Mouse (Mus musculus) layer of hippocampus, adult 11-12 months (tissue): Measurements from ENCODE around the gene Vmn1r188.
"Not testable (repeated sequence)": the region's sequence is repeated elsewhere in the genome, so short reads cannot be mapped to it uniquely, and the experiment has no call there.

Experiments used
- DNase-seq: peaks from one replicate; pipeline ENCODE4 v3.0.0; 2022; ENCODE audit warnings: low spot score

Vmn1r188 gene

GRCm38 (mm10) chr13:22049737-22050440 is 34.4 kb upstream of the Vmn1r188 start:
- DNase-seq: no peak

DNA sequence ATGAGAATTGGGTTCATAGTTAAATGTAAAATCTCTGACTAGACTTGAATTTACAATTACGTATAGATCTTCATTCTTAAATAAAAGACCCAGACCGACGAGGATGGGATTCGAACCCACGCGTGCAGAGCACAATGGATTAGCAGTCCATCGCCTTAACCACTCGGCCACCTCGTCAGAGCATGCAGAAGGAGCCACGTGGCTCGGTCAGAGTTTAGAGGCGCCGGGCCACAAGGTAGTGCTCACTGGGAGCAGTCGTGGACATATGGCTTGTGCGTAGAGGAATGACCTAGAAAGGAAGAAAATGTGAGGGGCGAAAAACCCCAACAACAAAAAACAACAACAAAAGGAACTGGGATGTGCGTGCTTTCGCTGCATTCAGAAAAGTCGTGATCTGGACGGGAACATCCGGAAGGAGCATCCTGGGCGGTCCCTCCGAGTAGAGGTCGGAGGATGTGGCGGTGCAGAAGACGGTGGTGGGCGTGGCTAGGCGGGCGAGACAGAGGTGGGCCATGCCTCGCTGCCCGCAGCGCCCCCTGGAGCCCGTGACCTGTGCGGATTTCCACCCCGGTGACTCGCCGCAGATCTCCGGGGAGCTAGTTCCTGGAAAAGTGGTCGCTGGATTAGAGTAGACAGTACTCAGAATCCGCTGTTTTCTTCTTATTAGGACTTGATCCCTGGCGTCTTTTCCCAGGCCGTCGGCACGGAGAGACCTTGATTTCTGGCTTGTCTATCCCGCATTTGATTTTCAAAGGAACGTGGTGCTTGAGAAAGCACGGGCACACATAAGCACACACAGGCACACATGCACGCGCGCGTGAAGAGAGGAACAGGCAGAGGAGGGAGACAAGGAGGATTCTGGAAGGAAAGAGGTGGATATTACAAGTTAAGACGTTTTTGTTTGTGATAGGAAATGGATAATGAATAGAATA is 33.4 kb upstream of the Vmn1r188 start:
- DNase-seq: peak; percentile 87

DNA sequence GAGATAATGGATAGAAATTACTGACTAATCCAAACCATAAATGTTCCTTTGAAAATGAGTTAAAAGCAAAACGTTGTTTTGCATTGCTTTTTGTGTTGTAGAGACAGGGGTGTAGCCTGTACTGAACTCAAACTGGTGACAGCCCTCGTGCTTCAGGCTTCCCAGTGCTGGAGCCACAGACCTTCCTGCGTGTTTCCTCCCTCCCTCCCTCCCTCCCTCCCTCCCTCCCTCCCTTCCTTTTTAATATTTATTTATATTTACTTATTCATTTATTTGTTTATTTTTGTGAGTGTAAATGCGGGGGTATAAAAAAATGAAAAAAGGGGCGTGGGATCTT is 32.7 kb upstream of the Vmn1r188 start:
- no peak for DNase-seq

DNA sequence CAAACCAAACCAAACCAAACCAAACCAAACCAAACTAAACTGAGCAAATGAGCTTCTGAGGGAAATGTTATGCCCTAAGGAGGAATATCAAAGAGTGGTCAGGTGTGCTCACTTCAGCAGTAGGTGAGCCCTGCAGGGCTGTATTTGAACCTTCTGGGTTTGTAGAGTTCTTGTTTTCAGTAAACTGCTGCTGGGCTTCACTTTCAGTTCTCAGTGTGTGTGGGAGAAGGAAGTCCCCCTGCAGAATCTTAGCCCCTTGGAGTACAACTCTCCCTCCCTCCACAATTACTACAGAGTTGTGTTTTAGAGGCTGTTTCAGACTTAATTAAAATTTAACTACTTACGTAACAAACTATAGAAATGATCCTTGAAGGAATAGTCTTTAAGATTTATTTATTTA is 30.5 kb upstream of the Vmn1r188 start:
- no peak for DNase-seq

DNA sequence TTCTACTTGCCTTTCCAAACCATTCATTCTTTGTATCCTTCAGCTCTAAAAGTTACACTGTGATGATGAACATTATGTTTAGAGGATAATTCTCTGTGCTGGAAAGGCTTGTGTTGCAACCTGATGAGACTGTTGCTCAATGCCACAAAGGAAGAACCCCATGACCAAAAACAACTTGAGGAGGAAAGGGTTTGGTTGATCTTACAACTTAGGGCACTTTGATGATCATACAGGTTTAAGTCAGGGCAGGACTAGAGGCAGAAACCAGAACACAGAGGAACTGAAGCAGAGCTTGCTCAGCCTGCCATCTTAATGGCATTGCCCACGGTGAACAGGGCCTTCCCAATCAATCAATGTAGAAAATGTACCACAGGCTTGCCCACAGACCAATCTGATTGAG is 22.8 kb upstream of the Vmn1r188 start:
- no peak for DNase-seq

DNA sequence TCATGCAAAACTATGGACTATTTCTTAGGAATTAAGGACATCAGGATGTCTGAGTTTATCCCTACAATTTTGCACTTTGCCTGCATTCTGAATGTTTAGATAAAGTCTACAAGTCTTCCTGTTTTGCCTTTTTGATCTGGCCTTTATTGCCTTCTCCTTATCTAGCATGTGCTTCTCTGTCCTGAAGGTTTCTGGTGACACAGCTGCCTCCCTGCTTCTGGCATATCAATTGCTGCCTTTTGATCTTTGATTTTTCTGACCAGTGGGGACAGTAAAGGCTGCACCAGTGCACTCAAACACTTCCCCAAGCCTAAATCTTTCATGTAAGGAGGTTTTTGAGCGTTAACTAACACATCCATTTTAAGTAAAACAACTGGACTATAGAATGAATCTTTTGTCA is 20.8 kb upstream of the Vmn1r188 start:
- no peak for DNase-seq

DNA sequence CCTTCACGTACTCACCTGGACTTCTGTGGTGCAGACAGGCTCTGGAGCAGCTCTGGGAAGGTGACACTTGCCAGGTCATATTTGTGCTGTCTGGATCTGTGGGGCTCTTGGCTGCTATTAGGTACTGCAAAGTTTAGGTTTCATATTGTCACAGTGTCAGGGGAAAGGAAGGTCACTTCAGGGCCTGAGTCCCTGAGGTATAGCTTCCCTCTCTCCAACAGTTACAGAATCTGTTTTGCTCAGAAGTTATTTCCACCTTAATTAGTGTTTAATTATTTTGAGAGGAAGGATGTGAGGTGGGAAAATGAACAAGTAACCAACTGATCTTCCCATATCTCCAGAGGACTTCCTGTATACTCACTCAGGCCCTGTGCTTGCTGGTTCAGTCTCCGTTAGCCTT is 21.5 kb downstream of the Vmn1r188 start, which contains the start of gene Vmn1r189:
Gene Vmn1r189, minus strand, starts transcription at position 101 of the 400 bp plus-strand sequence.
- not testable (repeated sequence) for DNase-seq

- DNase-seq: not testable (repeated sequence)
Measured at GRCm38 (mm10) chr13:22136495-22137293, 52.5 kb downstream of the Vmn1r188 start.
